Mouse (Mus musculus) bone marrow macrophage, adult 2 months (primary cell): ENCODE results near the gene Arid4b.

ENCODE experiments used
- CTCF ChIP-seq: IDR thresholded peaks from 2 replicates; pipeline ENCODE4 v1.5.1; 2012; ENCODE audit warnings: low read depth, mild to moderate bottlenecking, low read length, moderate library complexity
- POLR2A ChIP-seq: IDR thresholded peaks from 2 replicates; pipeline ENCODE4 v1.6.1; 2012; ENCODE audit warnings: mild to moderate bottlenecking, low read depth, low read length, borderline replicate concordance

- TF ChIP-seq POLR2A (no peak), CTCF (no peak)
Measured at GRCm38 (mm10) chr13:14043851-14044250, 19.2 kb upstream of the Arid4b start.
